Mouse (Mus musculus): ENCODE measurements around the gene Insig1.

Insig1 gene

GRCm38 (mm10) chr5:28063989-28064624, 7.1 kb upstream of the Insig1 start:
- no peak for DNase-seq (ENCODE audit: extremely low read depth, low read depth)

GRCm38 (mm10) chr5:28065275-28065674, 5.9 kb upstream of the Insig1 start:
- no peak for DNase-seq (ENCODE audit: extremely low read depth, low read depth)

- no peak for DNase-seq (ENCODE audit: extremely low read depth, low read depth)
Measured at GRCm38 (mm10) chr5:28066311-28066710, 4.9 kb upstream of the Insig1 start.

GRCm38 (mm10) chr5:28070149-28070827, 875 bp upstream of the Insig1 start:
- no peak for DNase-seq (ENCODE audit: extremely low read depth, low read depth)

GRCm38 (mm10) chr5:28071456-28072223, 477 bp downstream of the Insig1 start:
- peak; percentile 89 for DNase-seq (ENCODE audit: extremely low read depth, low read depth)

GRCm38 (mm10) chr5:28079431-28079830, 8.3 kb downstream of the Insig1 start:
- DNase-seq (ENCODE audit: extremely low read depth, low read depth) = no peak

- no peak for DNase-seq (ENCODE audit: extremely low read depth, low read depth)
Measured at GRCm38 (mm10) chr5:28081127-28081526, 10.0 kb downstream of the Insig1 start.

GRCm38 (mm10) chr5:28081822-28082221, 10.7 kb downstream of the Insig1 start:
- no peak for DNase-seq (ENCODE audit: extremely low read depth, low read depth)

GRCm38 (mm10) chr5:28082312-28082711, 11.1 kb downstream of the Insig1 start:
- no peak for DNase-seq (ENCODE audit: extremely low read depth, low read depth)

- no peak for DNase-seq (ENCODE audit: extremely low read depth, low read depth)
Measured at GRCm38 (mm10) chr5:28082796-28083195, 11.6 kb downstream of the Insig1 start.

- no peak for DNase-seq (ENCODE audit: extremely low read depth, low read depth)
Measured at GRCm38 (mm10) chr5:28084743-28085142, 13.6 kb downstream of the Insig1 start.

- no peak for DNase-seq (ENCODE audit: extremely low read depth, low read depth)
Measured at GRCm38 (mm10) chr5:28090547-28090946, 19.4 kb downstream of the Insig1 start.

- DNase-seq (ENCODE audit: extremely low read depth, low read depth) = no peak
Measured at GRCm38 (mm10) chr5:28092327-28092726, 21.2 kb downstream of the Insig1 start.

GRCm38 (mm10) chr5:28093874-28094273, 22.7 kb downstream of the Insig1 start:
- peak; percentile 32 for DNase-seq (ENCODE audit: extremely low read depth, low read depth)

GRCm38 (mm10) chr5:28094393-28094792, 23.2 kb downstream of the Insig1 start:
- no peak for DNase-seq (ENCODE audit: extremely low read depth, low read depth)

- DNase-seq (ENCODE audit: extremely low read depth, low read depth) = no peak
Measured at GRCm38 (mm10) chr5:28094846-28095245, 23.7 kb downstream of the Insig1 start.

- DNase-seq (ENCODE audit: extremely low read depth, low read depth) = no peak
Measured at GRCm38 (mm10) chr5:28095671-28096070, 24.5 kb downstream of the Insig1 start.

- no peak for DNase-seq (ENCODE audit: extremely low read depth, low read depth)
Measured at GRCm38 (mm10) chr5:28106966-28107365, 35.8 kb downstream of the Insig1 start.

GRCm38 (mm10) chr5:28107974-28108373, 36.8 kb downstream of the Insig1 start:
- no peak for DNase-seq (ENCODE audit: extremely low read depth, low read depth)

- no peak for DNase-seq (ENCODE audit: extremely low read depth, low read depth)
Measured at GRCm38 (mm10) chr5:28110881-28111280, 39.7 kb downstream of the Insig1 start.

GRCm38 (mm10) chr5:28117251-28117880, 46.2 kb downstream of the Insig1 start:
- DNase-seq (ENCODE audit: extremely low read depth, low read depth) = no peak
